Mouse (Mus musculus): ENCODE results near the gene Lrrc45.

DNA sequence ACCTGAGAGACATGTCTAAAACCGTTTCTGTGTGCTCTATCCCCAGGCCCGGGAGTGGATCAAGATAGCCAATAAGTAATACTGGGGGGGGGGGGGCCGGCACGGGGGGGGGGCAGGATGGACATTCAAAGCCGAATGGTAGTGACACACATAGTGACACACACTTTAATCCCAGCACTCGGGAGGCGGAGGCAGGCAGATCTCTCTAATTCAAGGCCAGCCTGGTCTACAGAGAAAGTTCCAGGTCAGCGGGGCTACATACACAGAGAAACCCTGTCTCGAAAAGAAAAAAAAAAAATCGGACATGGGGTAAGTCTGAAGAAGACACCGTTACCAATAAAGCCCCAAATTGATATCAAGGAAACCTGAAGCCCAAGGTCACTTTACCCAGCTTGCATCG lies 13.8 kb downstream of the Lrrc45 start:
- TF ChIP-seq MYOD1 (IDR thresholded peaks at IDR 0.05; ENCODE audit: control insufficient read depth in 1 of 3, insufficient read length in 2 of 3, low read depth in 2 of 3) (no peak), POLR2A (IDR thresholded peaks at IDR 0.05; ENCODE audit: insufficient read length, low read depth) (no peak), E2F4 (IDR thresholded peaks at IDR 0.05; ENCODE audit: insufficient read depth) (no peak), USF1 (IDR thresholded peaks at IDR 0.05; ENCODE audit: low read depth) (no peak), MAX (IDR thresholded peaks at IDR 0.05; ENCODE audit: low read depth) (no peak), MYOG (IDR thresholded peaks at IDR 0.05; ENCODE audit: control insufficient read depth in 1 of 3, insufficient read depth in 1 of 3, insufficient read length in 2 of 3, low read depth in 2 of 3) (no peak), SRF (IDR thresholded peaks at IDR 0.05; ENCODE audit: control insufficient read depth, insufficient read length, low read depth) (no peak), CEBPB (IDR thresholded peaks at IDR 0.05; ENCODE audit: insufficient read depth, poor library complexity, severe bottlenecking) (no peak), TCF3 (IDR thresholded peaks at IDR 0.05; ENCODE audit: insufficient read length, low read depth) (no peak), POLR2AphosphoS2 (IDR thresholded peaks at IDR 0.05; ENCODE audit: insufficient read length, low read depth) (no peak), REST (IDR thresholded peaks at IDR 0.05; ENCODE audit: insufficient read depth, insufficient read length) (no peak), TCF12 (IDR thresholded peaks at IDR 0.05; ENCODE audit: insufficient read depth, poor library complexity, severe bottlenecking) (no peak)
